Mouse (Mus musculus) Muller cell, postnatal 12 days (primary cell): ENCODE measurements around the gene Camkmt.

Source experiments
- DNase-seq: peaks from one replicate; pipeline ENCODE4 v3.0.0-alpha.2; 2015; ENCODE audit errors: inconsistent ontology term

The Camkmt gene

GRCm38 (mm10) chr17:85090120-85091099 lies at the start of gene Camkmt, which contains the start of gene Prepl:
Camkmt (plus strand) TSS chr17:85090552.
Prepl (minus strand) TSS chr17:85090241.
- DNase-seq = peak; percentile 97

GRCm38 (mm10) chr17:85040913-85041312 lies 49.4 kb upstream of the Camkmt start:
- no peak for DNase-seq

GRCm38 (mm10) chr17:85042419-85042818 lies 47.9 kb upstream of the Camkmt start:
- DNase-seq = no peak

GRCm38 (mm10) chr17:85043404-85043816 lies 46.9 kb upstream of the Camkmt start:
- no peak for DNase-seq

DNA sequence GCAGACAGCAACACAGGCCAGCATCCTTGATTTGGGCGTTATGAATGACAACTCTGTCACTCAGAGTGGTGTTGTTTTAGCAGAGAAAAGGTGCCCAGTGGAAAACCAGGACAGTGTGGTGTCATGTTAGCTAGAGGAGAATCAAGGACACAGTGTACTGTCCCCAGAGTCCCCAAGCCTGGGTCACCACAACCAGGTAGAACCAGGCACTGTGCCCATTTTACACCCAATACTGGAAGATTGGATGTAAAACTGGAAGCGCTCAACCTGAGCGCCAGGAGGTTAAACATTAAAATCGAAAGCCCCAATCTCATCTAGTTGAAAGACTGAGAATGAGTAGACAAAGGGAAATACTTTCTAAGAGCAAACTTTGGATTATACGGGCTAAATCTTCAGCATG lies 45.9 kb upstream of the Camkmt start:
- DNase-seq = no peak

DNA sequence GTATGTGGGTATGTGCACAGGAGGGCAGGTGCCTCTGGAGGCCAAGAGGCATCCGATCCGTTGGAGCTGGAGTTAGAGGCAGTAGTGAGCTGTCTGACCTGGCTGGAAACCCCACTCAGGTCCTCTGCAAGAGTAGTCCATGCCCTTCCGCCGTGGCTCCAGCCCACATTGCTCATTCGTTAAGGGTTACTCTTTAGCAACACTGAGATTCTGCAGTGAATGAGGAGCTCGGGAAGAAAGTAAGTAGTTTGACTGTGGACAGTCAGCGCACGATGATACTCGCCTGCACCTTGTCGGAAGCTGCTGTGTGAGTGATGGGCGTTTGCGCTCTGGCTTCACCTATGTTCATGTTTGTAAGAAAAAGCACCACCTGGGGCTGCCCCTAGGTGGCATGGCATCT lies 45.2 kb upstream of the Camkmt start:
- no peak for DNase-seq

GRCm38 (mm10) chr17:85048379-85048778 lies 42.0 kb upstream of the Camkmt start:
- DNase-seq = no peak

DNA sequence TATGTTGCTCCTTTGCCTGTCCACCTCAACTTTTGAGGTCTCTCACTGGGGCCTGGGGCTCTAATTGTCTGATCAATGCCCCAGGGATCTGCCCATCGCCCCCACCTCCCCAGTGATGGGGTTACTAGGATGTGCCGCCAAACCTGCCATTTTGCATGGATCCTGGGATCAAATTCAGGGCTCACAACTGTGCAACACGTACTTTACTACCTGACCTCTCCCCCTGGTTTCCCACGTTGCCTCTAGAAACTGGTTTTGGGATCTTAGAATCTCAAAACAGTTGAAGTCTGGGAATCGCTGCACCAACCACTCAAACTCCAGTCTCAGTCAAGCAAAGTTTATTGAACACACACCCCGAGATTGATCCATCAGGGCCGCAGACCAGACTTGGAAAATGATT lies 32.1 kb upstream of the Camkmt start:
- DNase-seq = no peak

DNA sequence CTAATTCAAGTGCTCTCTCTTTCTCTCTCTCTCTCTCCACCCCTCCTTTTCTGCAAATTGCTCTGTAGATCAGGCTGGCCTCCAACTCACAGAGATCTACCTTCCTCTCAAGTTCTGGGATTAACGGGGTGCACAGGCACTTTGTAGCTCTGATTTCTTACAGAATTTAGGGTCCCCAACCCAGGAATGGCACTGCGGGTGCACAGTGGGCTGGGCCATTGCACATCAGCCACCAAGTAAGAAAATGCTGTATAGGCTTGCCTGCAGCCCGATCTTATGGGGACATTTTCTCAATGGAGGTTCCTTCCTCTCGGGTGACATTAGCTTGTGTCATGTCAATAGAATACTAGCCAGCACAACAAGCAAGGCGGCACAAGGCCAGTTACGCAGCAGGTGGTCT lies 31.2 kb upstream of the Camkmt start:
- no peak for DNase-seq

DNA sequence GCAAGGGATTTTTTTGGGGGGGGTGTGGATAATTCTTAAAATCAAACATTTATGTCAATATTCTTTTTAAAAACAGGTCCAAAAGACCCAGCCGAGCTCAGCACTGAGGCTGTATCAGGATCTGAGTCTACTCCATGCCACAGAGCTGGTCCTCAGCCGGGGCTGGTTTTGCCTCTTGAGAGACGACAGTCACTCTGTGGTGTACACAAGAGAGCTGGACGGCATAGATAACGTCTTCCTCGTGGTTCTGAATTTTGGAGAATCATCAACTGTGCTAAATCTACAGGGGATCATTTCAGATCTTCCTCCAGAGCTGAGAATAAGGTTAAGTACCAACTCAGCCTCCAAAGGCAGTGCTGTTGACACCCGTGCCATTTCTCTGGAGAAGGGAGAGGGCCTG lies 26.8 kb upstream of the Camkmt start:
- DNase-seq = no peak

DNA sequence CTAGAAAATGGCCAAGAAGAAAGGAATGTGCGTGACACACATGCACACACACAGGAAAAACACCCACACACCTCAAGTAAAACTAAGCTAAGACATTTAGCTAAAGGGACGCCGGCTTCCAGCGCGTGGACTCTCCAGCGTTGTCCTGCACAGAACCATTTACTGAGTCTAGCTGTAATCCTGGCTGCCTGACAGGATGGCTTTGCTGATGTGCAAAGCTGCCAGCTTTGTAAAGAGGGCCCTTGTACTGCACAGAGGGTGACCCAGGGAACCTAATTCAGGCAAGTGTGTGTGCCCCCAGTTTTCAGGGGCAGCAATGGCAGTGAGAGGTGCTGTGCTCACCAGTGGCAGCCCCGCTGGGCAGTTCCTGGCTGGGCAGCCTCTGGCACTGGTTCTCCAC lies 23.0 kb upstream of the Camkmt start:
- no peak for DNase-seq

DNA sequence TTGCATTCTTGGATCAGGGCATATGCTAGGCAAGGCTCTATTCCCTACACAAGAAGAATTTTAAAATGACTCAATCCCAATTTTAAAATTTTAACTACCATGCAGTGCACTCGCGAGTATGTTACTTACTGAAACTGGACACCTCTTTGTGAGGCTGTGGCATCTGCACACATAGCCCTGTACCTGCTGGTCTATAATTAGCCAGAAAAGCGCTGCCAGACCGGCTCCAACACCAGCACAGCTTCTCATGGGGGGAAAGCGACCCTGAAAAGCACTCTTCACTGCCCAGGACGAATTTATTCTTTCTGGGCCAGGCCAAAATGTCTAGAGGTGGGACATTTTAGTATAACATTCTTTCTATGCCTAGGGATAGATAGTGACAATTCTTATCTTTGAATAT lies 19.7 kb upstream of the Camkmt start:
- DNase-seq = no peak

DNA sequence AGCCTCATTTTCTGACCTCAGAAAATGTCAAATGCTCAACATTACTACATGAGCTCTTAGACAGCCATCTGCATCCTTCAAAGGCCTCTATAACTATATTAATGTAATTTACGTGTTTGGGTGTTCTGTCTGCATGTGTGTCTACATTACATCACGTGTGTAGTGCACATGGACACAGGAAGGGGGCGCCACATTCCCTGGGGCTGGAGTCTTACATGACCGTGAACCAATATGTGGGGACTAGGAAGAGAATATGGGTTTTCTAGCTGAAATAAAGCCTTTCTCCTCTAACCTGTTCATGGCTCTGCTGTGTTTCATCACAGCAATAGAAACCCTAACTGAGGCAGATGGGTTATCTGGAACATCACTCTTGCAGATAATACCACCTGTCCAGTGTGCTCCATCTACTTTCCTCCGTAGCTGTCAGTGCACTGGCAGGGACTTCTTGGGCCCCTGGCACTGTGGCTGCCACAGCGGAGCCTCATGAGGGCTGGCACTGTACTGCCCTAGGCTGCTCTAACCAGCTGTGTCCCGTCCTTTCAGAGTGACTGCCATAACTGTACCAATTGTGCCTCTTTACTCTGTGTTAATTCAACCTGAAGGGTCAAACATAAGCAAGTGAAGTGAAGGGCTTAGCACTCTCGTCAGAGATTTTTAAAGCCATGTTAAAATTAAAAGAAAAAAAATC lies 19.1 kb upstream of the Camkmt start:
- no peak for DNase-seq

DNA sequence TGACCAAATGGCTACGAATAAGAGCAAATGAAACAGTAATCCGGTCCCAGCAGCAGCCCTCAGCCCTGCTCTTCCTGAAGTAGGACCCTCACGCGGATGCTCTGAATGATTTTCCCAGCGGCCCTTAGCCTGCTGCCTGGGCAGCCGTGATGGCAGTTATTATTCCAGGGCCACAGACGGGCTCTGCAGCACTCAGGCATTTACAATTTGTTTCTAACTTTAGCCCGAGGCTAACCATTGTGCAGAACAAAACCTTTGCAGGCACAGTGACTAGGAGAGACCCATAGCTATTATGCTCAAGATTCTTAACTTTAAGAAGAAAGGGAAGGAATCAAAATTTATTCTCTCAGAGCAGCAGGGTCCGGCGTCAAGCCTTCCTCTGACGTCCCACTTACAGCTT lies 18.0 kb upstream of the Camkmt start:
- DNase-seq = no peak

DNA sequence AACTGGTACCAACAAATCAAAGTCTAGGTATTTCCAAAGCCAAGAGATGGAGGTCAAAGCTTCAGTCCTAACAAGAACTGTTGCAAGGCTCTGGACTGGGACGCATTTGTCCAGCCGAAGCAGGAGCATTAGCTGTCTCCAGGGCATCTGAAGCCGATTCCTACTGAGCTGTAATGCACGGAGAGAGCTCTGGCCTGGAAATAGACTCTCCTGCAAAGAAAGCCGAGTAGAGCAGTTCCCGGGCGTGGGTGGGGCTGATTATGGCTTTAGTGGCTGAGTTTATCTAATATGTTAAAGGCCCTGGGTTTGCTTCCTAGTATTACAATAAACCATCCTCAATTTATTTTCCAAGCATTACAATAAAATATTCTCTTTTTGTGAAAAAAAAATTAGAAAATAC lies 17.1 kb upstream of the Camkmt start:
- no peak for DNase-seq

DNA sequence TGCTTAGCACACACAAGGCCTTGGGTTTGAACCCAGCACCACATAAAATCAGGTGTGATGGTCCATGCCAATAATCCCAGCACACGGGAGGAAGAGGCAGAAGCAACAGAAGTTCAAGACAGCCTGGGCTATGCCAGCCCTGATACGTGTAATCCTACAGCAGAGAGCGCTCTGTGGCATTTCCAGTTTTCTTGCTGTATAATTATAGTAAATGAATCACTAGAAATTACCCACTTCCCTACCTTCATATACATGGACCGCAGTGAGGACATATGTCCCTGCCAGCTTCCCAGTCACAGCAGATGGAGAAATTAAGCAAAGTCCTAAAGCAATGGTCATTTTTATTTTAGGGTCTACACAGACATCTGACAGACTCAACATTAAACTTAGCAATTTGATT lies 16.3 kb upstream of the Camkmt start:
- DNase-seq = no peak

DNA sequence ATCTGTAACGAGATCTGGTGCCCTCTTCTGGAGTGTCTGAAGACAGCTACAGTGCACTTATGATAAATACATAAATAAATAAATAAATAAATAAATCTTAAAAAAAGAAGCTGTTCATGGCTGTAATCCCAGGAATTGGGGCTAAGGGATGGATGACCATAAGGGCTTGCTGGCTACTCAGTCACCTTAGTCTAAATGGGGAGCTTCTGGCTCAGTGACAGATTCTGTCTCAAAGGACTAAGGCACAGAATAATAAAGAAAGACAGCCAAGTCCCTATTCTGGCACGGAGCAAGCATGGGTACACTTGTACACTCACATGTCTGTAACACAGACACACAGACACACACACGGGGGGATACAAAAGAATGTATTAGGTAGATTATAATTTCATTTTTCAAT lies 11.1 kb upstream of the Camkmt start:
- no peak for DNase-seq

GRCm38 (mm10) chr17:85080781-85081180 lies 9.6 kb upstream of the Camkmt start:
- no peak for DNase-seq

DNA sequence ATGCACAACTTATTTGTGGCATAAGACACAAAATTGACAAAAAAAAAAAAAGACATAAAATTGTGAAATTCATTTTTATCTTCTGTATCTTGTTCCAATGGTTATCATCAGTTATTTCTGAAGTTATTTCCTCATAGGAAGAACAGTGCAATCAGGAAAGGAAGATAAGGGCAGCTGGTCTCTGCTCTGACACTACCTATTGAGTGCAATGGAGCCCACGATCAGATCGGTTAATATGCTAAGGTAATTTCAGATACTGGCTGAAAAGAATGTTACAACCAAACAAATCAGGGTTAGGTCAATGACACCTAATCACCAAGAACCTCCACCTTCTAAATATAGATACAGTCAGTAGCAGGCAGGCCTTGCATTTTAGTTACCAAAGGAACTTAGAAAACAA lies 5.0 kb upstream of the Camkmt start:
- DNase-seq = no peak

DNA sequence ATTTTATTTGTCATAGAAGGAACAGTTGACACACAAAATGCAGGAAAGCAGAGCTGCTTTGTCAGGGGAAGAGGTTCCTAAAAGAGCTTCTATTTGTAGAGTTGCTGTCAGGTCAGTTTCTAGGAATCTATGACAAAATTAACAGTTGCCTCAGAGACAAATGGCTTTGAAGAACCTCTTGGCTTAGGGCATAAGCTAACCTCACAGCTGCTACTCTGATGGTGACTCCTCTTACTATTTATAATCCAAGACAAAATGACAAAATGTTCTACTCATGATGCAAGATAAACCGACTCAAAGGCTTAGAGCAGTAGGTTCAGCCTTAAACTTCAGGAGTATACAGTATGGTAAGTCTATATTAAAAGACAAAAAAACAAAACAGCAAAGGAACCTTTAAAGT lies 3.9 kb upstream of the Camkmt start:
- DNase-seq = no peak

GRCm38 (mm10) chr17:85087591-85087990 lies 2.8 kb upstream of the Camkmt start:
- no peak for DNase-seq

GRCm38 (mm10) chr17:85088401-85088800 lies 2.0 kb upstream of the Camkmt start:
- DNase-seq = no peak

DNA sequence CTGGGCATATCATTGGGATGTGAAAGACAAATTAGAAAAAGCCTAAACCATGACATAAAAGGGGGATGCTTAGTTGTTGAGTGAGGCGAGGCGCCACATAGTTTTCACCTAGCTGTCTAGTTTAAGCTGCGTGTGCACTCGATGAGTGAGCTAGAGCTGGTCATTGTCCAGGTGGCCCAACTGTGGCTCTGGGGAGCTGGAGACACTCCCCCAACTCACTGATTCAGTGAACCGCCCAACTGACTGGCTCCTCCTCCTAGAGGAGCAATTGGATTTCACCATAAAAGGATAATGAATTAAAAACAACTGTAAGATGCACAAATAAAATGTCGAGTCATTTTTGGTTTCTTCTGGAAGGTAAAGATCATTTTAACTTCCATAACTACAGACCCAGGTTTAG lies 1.3 kb upstream of the Camkmt start:
- DNase-seq = peak; percentile 58
